Mouse (Mus musculus) kidney, embryonic 14.5 days (tissue): ENCODE data around the gene Tstd1. TPM values are rescaled to one million over a fixed set of nuclear protein-coding genes. Genes with fewer than 3 reads are reported as not detected.

Experiments used
- ATAC-seq: fragments of 200-750 bp; cut with Nextera tagmentation; 2 replicates; pipeline ENCODE4 v1.8.0; 2017; ENCODE audit warnings: moderate number of reproducible peaks, mild to moderate bottlenecking, moderate TSS enrichment, moderate library complexity; ENCODE audit not compliant: low FRiP score, low TSS enrichment
- H3K27ac ChIP-seq: fragments of 300-500 bp; sonication (generic); 2 replicates; pipeline ENCODE4 v1.5.1; 2014; ENCODE audit warnings: low read depth, mild to moderate bottlenecking, low read length, moderate library complexity, mixed read lengths
- H3K27me3 ChIP-seq: fragments of 300-500 bp; sonication (generic); 2 replicates; pipeline ENCODE4 v1.6.1; 2014; ENCODE audit warnings: mild to moderate bottlenecking, low read length; ENCODE audit not compliant: control insufficient read depth, insufficient read depth
- H3K36me3 ChIP-seq: fragments of 300-500 bp; sonication (generic); 2 replicates; pipeline ENCODE4 v1.6.1; 2014; ENCODE audit warnings: low read length, mixed read lengths; ENCODE audit not compliant: control insufficient read depth, insufficient read depth
- H3K4me1 ChIP-seq: fragments of 300-500 bp; sonication (generic); 2 replicates; pipeline ENCODE4 v1.6.1; 2014; ENCODE audit warnings: low read length, mixed read lengths; ENCODE audit not compliant: control insufficient read depth, insufficient read depth
- H3K4me2 ChIP-seq: fragments of 300-500 bp; sonication (generic); replicated peaks from 2 replicates; pipeline ENCODE4 v1.6.1; 2014; ENCODE audit warnings: low read depth, mild to moderate bottlenecking, low read length
- H3K4me3 ChIP-seq: fragments of 300-500 bp; sonication (generic); 2 replicates; pipeline ENCODE4 v1.5.1; 2014; ENCODE audit warnings: mild to moderate bottlenecking, low read length
- H3K9ac ChIP-seq: fragments of 300-500 bp; sonication (generic); 2 replicates; pipeline ENCODE4 v1.6.1; 2014; ENCODE audit warnings: low read depth, mild to moderate bottlenecking, low read length, moderate library complexity
- H3K9me3 ChIP-seq: fragments of 300-500 bp; sonication (generic); 2 replicates; pipeline ENCODE4 v1.6.1; 2016; ENCODE audit warnings: low read length; ENCODE audit not compliant: control insufficient read depth
- WGBS: fragments of 180-500 bp; shearing (Covaris S2); extraction: QIAGEN DNeasy Blood & Tissue Kit; methylation state at CpG from one replicate; pipeline ENCODE4 v1.1.7; 2014; 5-methylcytosine and 5-hydroxymethylcytosine counted together
- polyA plus RNA-seq: library from polyadenylated mRNA; unstranded; fragments of >200 nt; fragmentation: Nextera tagmentation; extraction: Ambion mirVana; gene quantifications from 2 replicates; pipeline ENCODE4 v1.2.1, GENCODE M21; 2014

Tstd1 gene
- polyA plus RNA-seq, 1 experiment from 2014 or later, result 2.2 TPM

DNA sequence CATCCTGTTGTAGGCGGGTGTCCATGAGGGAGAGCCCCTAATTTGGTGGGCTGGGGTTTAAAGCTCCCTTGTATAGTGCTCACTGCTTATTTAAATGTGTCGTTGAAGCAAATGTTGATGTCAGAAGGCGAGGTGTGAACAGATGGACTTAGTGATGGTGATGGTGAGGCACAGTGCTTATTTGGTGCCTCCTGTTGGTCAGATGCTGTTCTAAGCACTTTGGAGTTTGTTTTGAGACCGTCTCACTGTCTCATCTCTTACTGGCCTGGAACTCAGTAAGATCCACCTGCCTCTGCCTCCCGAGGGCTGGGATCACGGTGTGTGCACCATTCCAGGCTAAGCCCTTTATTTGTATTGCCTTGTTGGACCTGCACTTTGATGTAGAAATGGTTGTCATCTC is 36.3 kb downstream of the Tstd1 start:
- no peak overlapping the region for H3K4me2 ChIP-seq
- H3K27me3 ChIP-seq, result no peaks in the 10 kb centered on the region
- 78% methylated on average over 6 of the region's 6 CpGs for WGBS
- H3K9me3 ChIP-seq, result no peaks in the 10 kb centered on the region
- H3K36me3 ChIP-seq, result no peaks in the 10 kb centered on the region
- no peak overlapping the region for H3K9ac ChIP-seq
- H3K27ac ChIP-seq, result no peak overlapping the region
- H3K4me1 ChIP-seq, result peaks cover 3% of the 10 kb centered on the region
- H3K4me3 ChIP-seq, result no peak overlapping the region
- no peak for ATAC-seq

DNA sequence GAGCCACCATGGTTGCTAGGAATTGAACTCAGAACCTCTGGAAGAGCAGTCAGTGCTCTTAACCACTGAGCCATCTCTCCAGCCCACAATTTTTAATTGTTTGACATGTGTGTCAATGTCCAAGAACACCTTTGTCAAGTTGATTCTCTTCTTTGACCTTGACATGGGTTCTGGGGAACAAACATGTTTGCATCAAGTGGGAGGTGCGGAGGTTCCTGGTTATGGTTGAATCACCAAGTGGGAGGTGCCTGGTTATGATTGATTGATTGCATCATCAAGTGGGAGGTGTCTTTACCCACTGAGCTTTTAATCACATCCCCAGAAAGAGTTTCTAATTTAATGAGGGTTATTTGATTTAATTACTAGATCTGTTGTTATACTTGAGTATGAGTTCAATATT is 38.9 kb downstream of the Tstd1 start:
- no peak overlapping the region for H3K4me2 ChIP-seq
- no peak for ATAC-seq
- WGBS, result 94% methylated on average over 1 of the region's 1 CpGs

DNA sequence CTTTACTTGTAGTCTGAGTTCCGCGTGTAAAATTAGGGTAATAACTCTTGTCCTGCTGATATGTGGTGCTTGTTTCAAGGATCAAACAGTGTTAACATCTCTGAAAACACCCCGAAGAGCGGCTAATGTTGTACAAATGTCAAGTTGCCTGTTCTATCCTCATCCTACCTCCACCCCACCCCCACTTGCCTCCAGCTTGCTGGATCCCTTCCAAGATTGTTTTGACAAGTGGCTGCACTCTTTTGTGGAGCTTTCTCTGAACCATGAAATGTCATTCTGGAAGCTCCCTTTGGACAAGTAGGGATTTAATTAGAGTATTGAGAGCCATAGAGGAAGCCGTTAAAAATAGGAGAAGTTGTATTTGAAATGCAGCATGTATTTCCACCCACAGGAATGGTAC is 41.1 kb downstream of the Tstd1 start:
- Histone ChIP-seq H3K4me2 (no peak overlapping the region), H3K27ac (no peak overlapping the region), H3K27me3 (no peaks in the 10 kb centered on the region), H3K4me3 (no peak overlapping the region), H3K9ac (no peak overlapping the region), H3K4me1 (peaks cover 3% of the 10 kb centered on the region), H3K36me3 (peaks cover 35% of the 10 kb centered on the region), H3K9me3 (no peaks in the 10 kb centered on the region)
- 22% methylated on average over 5 of the region's 5 CpGs for WGBS
- no peak for ATAC-seq

More for the DNA sequence above, 38.9 kb downstream of the Tstd1 start:
- H3K4me1 ChIP-seq, result peaks cover 3% of the 10 kb centered on the region
- H3K36me3 ChIP-seq, result peaks cover 18% of the 10 kb centered on the region
- no peak overlapping the region for H3K9ac ChIP-seq
- H3K27me3 ChIP-seq, result no peaks in the 10 kb centered on the region
- H3K4me3 ChIP-seq, result no peak overlapping the region
- H3K27ac ChIP-seq, result no peak overlapping the region
- no peaks in the 10 kb centered on the region for H3K9me3 ChIP-seq

DNA sequence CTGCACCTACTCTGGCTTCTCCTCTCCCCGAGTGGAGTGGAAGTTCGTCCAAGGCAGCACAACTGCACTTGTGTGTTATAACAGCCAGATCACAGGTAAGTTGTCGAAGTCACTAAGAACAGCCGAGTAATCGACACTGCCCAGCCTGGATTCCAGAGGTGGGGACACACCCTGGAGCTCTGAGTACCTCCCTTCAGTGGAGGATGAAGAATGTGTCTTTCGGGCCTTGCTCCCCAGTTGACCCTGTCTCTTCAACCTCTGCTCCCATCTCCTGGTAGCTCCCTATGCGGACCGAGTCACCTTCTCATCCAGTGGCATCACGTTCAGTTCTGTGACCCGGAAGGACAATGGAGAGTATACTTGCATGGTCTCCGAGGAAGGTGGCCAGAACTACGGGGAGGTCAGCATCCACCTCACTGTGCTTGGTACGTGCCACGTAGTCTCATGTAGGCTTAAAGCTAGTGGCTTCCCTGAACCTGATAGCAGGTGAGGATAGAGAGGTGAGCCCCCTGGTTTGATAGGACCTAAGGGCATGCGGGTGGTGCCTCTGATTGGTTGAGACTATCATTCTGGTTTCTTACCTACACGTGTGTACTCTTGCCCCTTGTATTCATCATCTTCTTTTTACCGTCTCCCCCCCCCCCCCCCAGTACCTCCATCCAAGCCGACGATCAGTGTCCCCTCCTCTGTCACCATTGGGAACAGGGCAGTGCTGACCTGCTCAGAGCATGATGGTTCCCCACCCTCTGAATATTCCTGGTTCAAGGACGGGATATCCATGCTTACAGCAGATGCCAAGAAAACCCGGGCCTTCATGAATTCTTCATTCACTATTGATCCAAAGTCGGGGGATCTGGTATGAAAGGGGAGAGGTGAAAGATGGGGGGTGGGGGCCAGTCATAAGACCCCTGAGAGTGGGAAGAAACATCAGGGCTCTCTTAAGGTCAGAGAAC is 42.2 kb downstream of the Tstd1 start:
- 90% methylated on average over 22 of the region's 22 CpGs for WGBS
- H3K36me3 ChIP-seq, result peaks cover 35% of the 10 kb centered on the region
- H3K27me3 ChIP-seq, result no peaks in the 10 kb centered on the region
- no peak overlapping the region for H3K27ac ChIP-seq
- no peak for ATAC-seq
- H3K9me3 ChIP-seq, result no peaks in the 10 kb centered on the region
- no peak overlapping the region for H3K9ac ChIP-seq
- peaks cover 3% of the 10 kb centered on the region for H3K4me1 ChIP-seq
- H3K4me3 ChIP-seq, result no peak overlapping the region
- H3K4me2 ChIP-seq, result no peak overlapping the region

DNA sequence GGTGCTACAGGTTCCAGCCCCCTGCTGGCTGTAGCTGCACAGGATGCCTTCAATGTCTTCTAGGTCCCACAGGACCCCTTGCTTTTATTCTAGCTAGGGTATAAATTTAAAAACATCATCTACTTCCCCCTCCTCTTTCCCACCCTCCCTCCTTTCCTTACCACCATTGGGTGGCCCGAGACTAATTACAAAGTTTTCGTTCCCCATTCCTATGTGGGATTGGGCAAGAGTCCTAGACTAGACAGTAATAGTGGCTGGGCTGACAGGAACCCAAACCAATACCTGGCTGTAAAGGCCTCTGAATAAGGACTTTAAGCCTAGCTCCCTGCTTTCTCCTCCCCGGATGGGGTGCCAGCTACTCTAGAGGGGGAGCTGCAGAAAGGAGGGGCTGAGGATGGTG is 44.5 kb downstream of the Tstd1 start:
- Histone ChIP-seq H3K9ac (no peak overlapping the region), H3K4me1 (peaks cover 3% of the 10 kb centered on the region), H3K4me2 (no peak overlapping the region), H3K4me3 (no peak overlapping the region), H3K9me3 (no peaks in the 10 kb centered on the region), H3K27ac (no peak overlapping the region), H3K36me3 (peaks cover 35% of the 10 kb centered on the region), H3K27me3 (no peaks in the 10 kb centered on the region)
- WGBS, result 90% methylated on average over 3 of the region's 3 CpGs
- no peak for ATAC-seq

DNA sequence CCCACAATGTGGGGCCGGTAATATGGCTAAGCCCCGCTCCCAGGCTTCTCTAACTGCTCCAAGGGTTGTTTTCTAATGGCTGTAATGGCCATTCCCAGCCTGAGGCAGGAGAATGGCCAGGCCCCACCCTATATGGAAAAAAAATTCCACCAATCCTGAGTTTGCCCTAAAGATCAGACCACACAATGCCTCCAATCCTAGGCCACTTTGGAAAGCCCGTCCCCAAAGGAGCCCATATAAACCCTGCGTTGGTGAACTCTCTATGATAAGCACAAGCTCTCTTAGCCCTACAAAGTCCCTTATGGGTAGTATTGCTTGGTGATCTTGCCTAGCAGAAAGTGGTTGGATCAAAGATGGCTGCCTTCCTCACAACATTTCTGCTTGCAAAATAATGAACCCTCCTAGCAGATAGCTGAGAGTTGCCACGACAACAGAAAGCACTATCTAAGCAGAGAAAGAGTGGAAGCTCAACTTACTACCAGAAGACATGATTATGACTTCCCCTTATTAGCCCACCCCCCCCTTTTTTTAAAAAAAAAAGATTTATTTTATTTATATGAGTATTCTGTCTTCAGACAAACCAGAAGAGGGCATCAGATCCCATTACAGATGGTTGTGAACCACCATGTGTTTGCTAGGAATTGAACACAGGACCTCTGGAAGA is 47.2 kb downstream of the Tstd1 start:
- no peak overlapping the region for H3K4me3 ChIP-seq
- H3K9ac ChIP-seq, result no peak overlapping the region
- H3K4me1 ChIP-seq, result no peaks in the 10 kb centered on the region
- no peak for ATAC-seq
- no peaks in the 10 kb centered on the region for H3K9me3 ChIP-seq
- H3K4me2 ChIP-seq, result no peak overlapping the region
- 90% methylated on average over 5 of the region's 5 CpGs for WGBS
- H3K36me3 ChIP-seq, result peaks cover 31% of the 10 kb centered on the region
- no peaks in the 10 kb centered on the region for H3K27me3 ChIP-seq
- no peak overlapping the region for H3K27ac ChIP-seq

DNA sequence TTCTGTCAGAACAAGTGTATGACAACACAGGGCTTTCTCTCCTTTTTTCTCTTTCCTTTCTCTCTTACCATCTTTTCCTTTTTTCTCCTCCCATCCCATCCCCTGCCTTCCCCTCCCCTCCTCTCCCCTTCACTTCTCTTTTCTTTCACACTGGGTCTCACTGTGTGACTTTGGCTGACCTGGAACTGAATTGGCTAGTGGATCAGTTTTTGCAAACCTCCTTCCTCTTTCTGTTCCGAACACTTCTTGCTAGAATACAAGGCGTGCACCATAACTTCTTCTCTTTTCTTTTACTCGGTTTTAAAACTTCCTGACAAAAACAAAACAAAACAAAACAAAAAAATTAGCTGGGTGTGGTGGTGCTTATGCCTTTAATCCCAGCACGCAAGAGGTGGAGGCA is 47.9 kb downstream of the Tstd1 start:
- no peaks in the 10 kb centered on the region for H3K27me3 ChIP-seq
- no peak overlapping the region for H3K27ac ChIP-seq
- 85% methylated on average over 4 of the region's 4 CpGs for WGBS
- no peaks in the 10 kb centered on the region for H3K9me3 ChIP-seq
- peaks cover 27% of the 10 kb centered on the region for H3K36me3 ChIP-seq
- H3K4me1 ChIP-seq, result no peaks in the 10 kb centered on the region
- no peak for ATAC-seq
- no peak overlapping the region for H3K4me3 ChIP-seq
- no peak overlapping the region for H3K4me2 ChIP-seq
- no peak overlapping the region for H3K9ac ChIP-seq

DNA sequence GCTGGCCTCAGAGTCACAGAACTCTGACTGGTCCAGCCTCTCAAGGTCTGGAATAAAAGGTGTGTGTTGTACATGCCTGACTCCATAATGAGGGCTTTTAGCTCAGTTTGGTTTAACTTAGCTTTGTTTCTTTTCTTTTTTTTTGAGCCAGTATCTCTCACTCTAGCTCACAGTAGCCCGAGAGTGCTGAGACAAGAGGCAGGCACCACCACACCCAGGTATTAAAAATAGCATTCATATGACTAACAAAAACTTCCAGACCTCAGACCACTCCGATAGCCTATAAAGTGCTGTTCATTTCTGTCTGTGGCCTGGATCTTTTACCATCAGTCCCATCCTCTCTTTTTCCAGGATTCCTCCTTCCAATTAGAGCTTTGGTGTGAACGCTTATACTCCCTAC is 51.0 kb downstream of the Tstd1 start:
- no peak for ATAC-seq
- no peak overlapping the region for H3K9ac ChIP-seq
- H3K4me2 ChIP-seq, result no peak overlapping the region
- 88% methylated on average over 3 of the region's 3 CpGs for WGBS
- H3K4me1 ChIP-seq, result no peaks in the 10 kb centered on the region
- no peaks in the 10 kb centered on the region for H3K36me3 ChIP-seq
- H3K27ac ChIP-seq, result no peak overlapping the region
- H3K4me3 ChIP-seq, result no peak overlapping the region
- H3K9me3 ChIP-seq, result no peaks in the 10 kb centered on the region
- H3K27me3 ChIP-seq, result no peaks in the 10 kb centered on the region
